Mouse (Mus musculus): ENCODE data around the gene Trim65.

DNA sequence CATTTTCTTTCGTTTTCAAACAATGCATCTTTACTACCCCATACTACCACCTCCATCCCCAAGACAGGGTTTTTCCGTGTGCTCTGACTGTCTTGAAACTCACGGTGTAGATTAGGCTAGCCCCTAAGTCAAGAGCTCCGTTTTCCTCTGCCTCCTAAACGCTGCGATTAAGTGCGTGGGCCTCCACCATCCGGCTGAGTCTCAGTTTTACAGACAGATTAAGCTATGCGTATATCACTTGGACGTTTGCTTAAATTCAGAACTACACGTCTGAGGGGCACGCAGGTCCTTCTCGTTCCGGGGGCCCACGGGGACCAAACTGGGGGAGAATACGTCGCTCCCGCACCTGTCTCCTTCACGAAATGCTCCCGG is 7.2 kb upstream of the Trim65 start:
- TF ChIP-seq MAFK (IDR thresholded peaks at IDR 0.05; ENCODE audit: insufficient read depth, low read depth, low read length) (no peak), CHD2 (IDR thresholded peaks at IDR 0.05; ENCODE audit: low read depth, low read length) (no peak), ZC3H11A (IDR thresholded peaks at IDR 0.05; ENCODE audit: borderline replicate concordance, low read depth, low read length) (no peak)

Measured in ES-E14 (cell line).